Mouse (Mus musculus): ENCODE measurements around the gene Nme7. TPM values are rescaled to one million over a fixed set of nuclear protein-coding genes. Genes with fewer than 3 reads are reported as not detected.

Nme7 gene
- polyA plus RNA-seq, 1 experiment from 2014 or later, result 36.9 TPM

DNA sequence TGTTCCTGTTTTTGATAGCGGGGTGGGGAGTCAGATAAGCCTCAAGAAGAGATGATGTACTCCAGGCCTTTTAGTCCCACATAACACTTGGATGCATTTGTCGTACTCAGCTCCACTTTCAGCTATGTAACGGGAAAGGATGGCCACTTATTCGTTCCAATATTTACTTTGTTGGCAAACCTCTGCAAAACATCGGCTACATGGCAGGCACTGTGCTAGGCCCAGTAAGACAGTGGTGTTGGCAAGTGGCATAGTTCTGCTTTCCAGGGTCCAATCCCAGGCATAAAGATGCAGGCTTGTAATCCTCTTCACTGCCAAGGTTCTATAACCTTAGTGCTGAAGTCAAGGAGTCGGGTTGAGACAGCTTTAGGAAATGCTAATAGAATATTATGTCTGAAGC, 170.4 kb downstream of the Nme7 start:
- Histone ChIP-seq H3K9ac (replicated peaks; ENCODE audit: low read depth, low read length) (no peak overlapping the region), H3K9me3 (ENCODE audit: control insufficient read depth, low read depth, low read length) (no peaks in the 10 kb centered on the region), H3K27me3 (ENCODE audit: control insufficient read depth, insufficient read depth, low read length) (no peaks in the 10 kb centered on the region), H3K4me3 (ENCODE audit: low read depth, low read length) (no peak overlapping the region), H3K4me2 (replicated peaks; ENCODE audit: low read depth, low read length) (no peak overlapping the region), H3K4me1 (ENCODE audit: control insufficient read depth, insufficient read depth, low read length) (no peaks in the 10 kb centered on the region), H3K36me3 (ENCODE audit: control insufficient read depth, insufficient read depth, low read length) (no peaks in the 10 kb centered on the region), H3K27ac (ENCODE audit: low read length) (no peak overlapping the region)
- ATAC-seq (ENCODE audit: insufficient number of reproducible peaks, insufficient read depth, low FRiP score, low read depth), result no peak
- WGBS, result 60% methylated on average over 6 of the region's 6 CpGs

DNA sequence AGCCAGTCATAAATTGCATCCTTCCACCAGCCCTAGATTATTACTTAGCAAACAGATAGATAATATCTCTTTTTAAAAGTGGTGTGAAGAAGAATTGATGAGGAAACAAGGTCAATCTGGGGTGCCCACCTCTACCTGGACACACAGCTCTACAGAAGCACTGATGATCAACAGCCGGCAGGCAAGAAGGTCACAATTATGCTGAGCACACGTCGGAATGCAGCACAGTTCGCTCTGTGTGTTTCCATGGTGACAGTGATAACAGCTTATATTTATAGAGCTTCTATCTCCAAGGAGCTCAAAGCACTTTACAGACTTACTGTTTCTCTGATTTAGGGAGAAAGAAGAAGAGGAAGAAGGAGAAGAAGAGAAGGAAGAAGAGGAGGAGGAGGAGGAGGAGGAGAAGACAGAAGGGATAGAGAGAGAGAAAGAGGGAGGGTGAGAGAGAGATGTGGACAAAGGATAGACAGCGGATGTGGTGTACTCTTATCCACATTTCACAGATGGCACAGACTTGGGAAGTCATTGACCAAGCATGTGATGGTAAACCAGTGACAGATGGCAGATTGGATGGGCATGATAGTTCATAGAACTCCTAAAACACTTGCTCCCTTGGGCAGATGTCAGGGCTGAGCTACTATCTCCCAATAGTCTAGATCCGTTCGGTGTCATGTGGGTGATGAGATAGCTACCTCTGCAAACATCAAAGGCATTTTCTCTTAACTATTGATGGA, 171.0 kb downstream of the Nme7 start:
- H3K9ac ChIP-seq (replicated peaks; ENCODE audit: low read depth, low read length), result no peak overlapping the region
- no peak overlapping the region for H3K4me2 ChIP-seq (replicated peaks; ENCODE audit: low read depth, low read length)
- 0 out of 2 replicates have a peak, but pooled peaks have one; percentile 18 for ATAC-seq (ENCODE audit: insufficient number of reproducible peaks, insufficient read depth, low FRiP score, low read depth)
- no peaks in the 10 kb centered on the region for H3K36me3 ChIP-seq (ENCODE audit: control insufficient read depth, insufficient read depth, low read length)
- H3K27me3 ChIP-seq (ENCODE audit: control insufficient read depth, insufficient read depth, low read length), result no peaks in the 10 kb centered on the region
- WGBS, result 46% methylated on average over 7 of the region's 7 CpGs
- no peak overlapping the region for H3K4me3 ChIP-seq (ENCODE audit: low read depth, low read length)
- no peak overlapping the region for H3K27ac ChIP-seq (ENCODE audit: low read length)
- H3K4me1 ChIP-seq (ENCODE audit: control insufficient read depth, insufficient read depth, low read length), result no peaks in the 10 kb centered on the region
- H3K9me3 ChIP-seq (ENCODE audit: control insufficient read depth, low read depth, low read length), result no peaks in the 10 kb centered on the region

DNA sequence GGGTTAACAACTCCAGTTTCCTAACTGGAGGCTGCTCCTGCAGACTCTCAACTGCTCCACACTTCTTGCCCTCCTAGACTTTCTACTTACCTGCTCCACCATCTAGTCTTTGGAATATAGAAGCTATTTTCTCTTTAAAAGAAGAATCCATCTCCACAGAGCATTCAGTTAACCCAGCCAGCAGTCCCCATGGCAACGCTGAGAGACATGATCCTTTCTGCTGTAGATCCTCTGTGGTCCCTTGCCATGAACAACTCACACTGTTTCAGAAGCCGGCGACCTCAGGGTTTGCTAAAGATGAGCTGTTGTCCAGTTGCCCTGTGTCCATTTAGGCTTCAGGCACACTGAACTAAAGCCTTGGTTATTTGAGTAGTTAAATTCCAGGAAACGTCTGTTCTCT, 172.0 kb downstream of the Nme7 start:
- Histone ChIP-seq H3K27me3 (ENCODE audit: control insufficient read depth, insufficient read depth, low read length) (no peaks in the 10 kb centered on the region), H3K27ac (ENCODE audit: low read length) (no peak overlapping the region), H3K9ac (replicated peaks; ENCODE audit: low read depth, low read length) (no peak overlapping the region), H3K9me3 (ENCODE audit: control insufficient read depth, low read depth, low read length) (no peaks in the 10 kb centered on the region), H3K36me3 (ENCODE audit: control insufficient read depth, insufficient read depth, low read length) (no peaks in the 10 kb centered on the region), H3K4me2 (replicated peaks; ENCODE audit: low read depth, low read length) (no peak overlapping the region), H3K4me1 (ENCODE audit: control insufficient read depth, insufficient read depth, low read length) (no peaks in the 10 kb centered on the region), H3K4me3 (ENCODE audit: low read depth, low read length) (no peak overlapping the region)
- no peak for ATAC-seq (ENCODE audit: insufficient number of reproducible peaks, insufficient read depth, low FRiP score, low read depth)
- 82% methylated on average over 4 of the region's 4 CpGs for WGBS

DNA sequence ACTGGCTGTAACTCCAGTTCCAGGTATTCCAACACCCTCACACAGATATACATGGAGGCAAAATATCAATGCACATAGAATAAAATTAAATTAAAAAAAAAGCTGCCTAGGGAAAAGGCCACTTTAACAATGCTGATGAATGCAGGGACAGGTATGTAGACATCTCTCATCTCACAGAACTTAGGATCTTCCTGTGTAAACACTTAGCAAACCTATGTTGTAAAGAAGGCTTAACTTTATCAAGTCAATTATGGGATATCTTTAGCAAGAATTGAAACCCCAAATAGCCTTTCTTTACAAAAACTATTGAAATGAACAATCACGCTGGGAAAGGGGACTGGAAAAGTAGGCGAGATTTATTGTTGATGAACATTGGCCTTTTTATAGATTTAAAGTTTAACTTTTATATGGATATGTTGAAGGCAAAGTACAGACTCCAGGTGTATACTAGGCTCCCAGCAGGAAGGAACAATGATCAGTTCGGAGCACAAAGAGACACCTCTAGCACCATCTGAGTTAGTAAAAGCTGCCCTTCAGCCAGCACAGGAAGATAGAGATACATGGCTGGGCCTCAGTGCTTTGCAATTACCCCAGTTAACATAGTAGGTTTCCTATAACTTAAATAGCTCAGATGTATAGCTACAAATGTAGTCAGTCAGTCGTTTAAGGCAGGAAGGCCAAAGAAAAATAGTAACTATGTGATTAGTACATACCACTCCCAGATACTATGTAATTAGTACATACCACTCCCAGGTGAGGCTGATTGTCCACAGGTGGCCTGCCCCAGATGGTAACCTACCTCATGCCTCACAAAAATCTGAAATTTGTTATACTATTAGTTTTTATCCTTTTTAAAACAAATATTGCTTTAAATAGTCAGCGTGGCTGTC, 177.1 kb downstream of the Nme7 start:
- Histone ChIP-seq H3K4me2 (replicated peaks; ENCODE audit: low read depth, low read length) (no peak overlapping the region), H3K36me3 (ENCODE audit: control insufficient read depth, insufficient read depth, low read length) (no peaks in the 10 kb centered on the region), H3K4me3 (ENCODE audit: low read depth, low read length) (no peak overlapping the region), H3K27ac (ENCODE audit: low read length) (no peak overlapping the region), H3K9ac (replicated peaks; ENCODE audit: low read depth, low read length) (no peak overlapping the region), H3K27me3 (ENCODE audit: control insufficient read depth, insufficient read depth, low read length) (no peaks in the 10 kb centered on the region), H3K4me1 (ENCODE audit: control insufficient read depth, insufficient read depth, low read length) (no peaks in the 10 kb centered on the region), H3K9me3 (ENCODE audit: control insufficient read depth, low read depth, low read length) (no peaks in the 10 kb centered on the region)
- ATAC-seq (ENCODE audit: insufficient number of reproducible peaks, insufficient read depth, low FRiP score, low read depth), result 0 out of 2 replicates have a peak, but pooled peaks have one; percentile 37
- WGBS, result 78% methylated on average over 5 of the region's 5 CpGs

DNA sequence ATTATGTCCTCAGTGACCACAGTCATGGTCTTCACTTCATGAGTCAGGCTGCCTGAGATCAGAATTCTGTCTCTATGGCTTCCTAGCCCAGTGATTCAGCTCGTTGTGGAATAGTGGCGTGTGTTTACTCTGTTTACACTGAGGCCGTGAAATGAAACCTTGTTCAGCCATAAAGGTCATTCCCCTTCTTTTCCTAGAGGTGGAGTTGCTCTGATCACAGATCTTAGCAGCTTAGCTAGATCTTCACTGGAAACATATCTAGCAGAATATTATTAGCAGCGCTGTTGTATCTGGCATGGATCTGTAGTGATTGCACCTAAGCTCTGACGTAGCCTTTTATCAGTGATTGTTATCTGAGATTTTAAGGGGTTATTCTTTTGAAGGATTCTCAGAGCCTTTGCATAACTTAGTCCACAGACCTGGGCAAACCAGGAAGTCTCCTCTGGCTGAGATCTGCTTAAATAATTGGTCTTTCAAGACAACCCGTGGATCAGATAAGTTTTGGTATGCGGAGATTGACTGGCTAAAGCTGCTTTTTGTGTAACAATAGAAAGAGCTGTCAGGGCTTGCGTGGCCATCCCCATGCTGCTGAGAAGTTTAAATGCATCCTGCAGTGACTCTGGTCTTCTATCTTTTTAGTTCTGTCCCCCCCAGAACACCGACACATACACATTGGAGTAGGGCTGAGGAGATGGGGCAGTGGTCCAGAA, 177.9 kb downstream of the Nme7 start:
- 41% methylated on average over 9 of the region's 9 CpGs for WGBS
- no peak for ATAC-seq (ENCODE audit: insufficient number of reproducible peaks, insufficient read depth, low FRiP score, low read depth)

DNA sequence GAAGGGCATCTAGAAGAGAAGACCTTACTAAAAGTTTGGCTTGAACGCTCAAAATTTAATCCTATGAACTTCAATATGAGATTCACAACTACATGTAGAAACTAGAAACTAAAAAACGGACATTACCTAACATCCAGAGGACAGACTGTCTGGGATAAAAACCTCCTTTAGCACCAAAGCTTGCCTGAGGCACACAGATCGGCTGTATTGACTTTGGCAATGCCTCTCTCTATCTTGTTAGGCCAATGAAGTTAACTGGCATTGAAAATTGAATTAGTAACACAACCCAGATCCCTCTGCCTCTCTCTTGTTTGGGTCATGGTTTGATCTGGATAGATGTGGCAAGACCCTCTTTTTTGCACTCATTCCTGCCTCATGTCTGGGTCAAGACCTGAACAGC, 178.9 kb downstream of the Nme7 start:
- no peak overlapping the region for H3K27ac ChIP-seq (ENCODE audit: low read length)

More for the DNA sequence above, 177.9 kb downstream of the Nme7 start:
- H3K4me2 ChIP-seq (replicated peaks; ENCODE audit: low read depth, low read length), result no peak overlapping the region
- no peak overlapping the region for H3K9ac ChIP-seq (replicated peaks; ENCODE audit: low read depth, low read length)
- H3K4me3 ChIP-seq (ENCODE audit: low read depth, low read length), result no peak overlapping the region
- no peaks in the 10 kb centered on the region for H3K4me1 ChIP-seq (ENCODE audit: control insufficient read depth, insufficient read depth, low read length)
- H3K27ac ChIP-seq (ENCODE audit: low read length), result no peak overlapping the region
- no peaks in the 10 kb centered on the region for H3K36me3 ChIP-seq (ENCODE audit: control insufficient read depth, insufficient read depth, low read length)
- no peaks in the 10 kb centered on the region for H3K27me3 ChIP-seq (ENCODE audit: control insufficient read depth, insufficient read depth, low read length)
- no peaks in the 10 kb centered on the region for H3K9me3 ChIP-seq (ENCODE audit: control insufficient read depth, low read depth, low read length)

DNA sequence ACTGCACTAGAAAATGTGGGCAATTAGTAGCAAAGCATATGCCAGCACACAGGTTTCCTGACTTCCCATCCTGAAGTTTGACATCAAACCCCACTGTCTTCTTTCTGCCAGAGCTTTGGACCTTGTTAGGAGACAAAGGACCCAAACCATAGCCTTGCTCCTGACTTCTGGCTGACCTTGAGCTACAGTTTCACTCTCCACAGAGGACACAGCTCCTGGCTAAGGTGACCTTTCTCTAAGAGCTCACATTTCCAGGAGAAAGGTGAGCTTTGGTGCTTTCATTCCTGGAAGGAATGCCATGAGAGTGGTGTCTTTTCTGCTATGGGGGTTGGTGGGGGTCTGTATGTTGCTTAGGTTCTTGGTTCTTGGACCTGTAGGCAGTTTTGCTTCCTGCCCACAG, 179.8 kb downstream of the Nme7 start:
- H3K4me3 ChIP-seq (ENCODE audit: low read depth, low read length), result no peak overlapping the region
- H3K27me3 ChIP-seq (ENCODE audit: control insufficient read depth, insufficient read depth, low read length), result no peaks in the 10 kb centered on the region
- H3K4me2 ChIP-seq (replicated peaks; ENCODE audit: low read depth, low read length), result no peak overlapping the region
- ATAC-seq (ENCODE audit: insufficient number of reproducible peaks, insufficient read depth, low FRiP score, low read depth), result no peak
- no peaks in the 10 kb centered on the region for H3K4me1 ChIP-seq (ENCODE audit: control insufficient read depth, insufficient read depth, low read length)
- H3K36me3 ChIP-seq (ENCODE audit: control insufficient read depth, insufficient read depth, low read length), result no peaks in the 10 kb centered on the region
- H3K9me3 ChIP-seq (ENCODE audit: control insufficient read depth, low read depth, low read length), result no peaks in the 10 kb centered on the region
- no peak overlapping the region for H3K9ac ChIP-seq (replicated peaks; ENCODE audit: low read depth, low read length)
- H3K27ac ChIP-seq (ENCODE audit: low read length), result no peak overlapping the region

More for the DNA sequence above, 178.9 kb downstream of the Nme7 start:
- 81% methylated on average over 3 of the region's 3 CpGs for WGBS
- Histone ChIP-seq H3K27me3 (ENCODE audit: control insufficient read depth, insufficient read depth, low read length) (no peaks in the 10 kb centered on the region), H3K4me3 (ENCODE audit: low read depth, low read length) (no peak overlapping the region), H3K9ac (replicated peaks; ENCODE audit: low read depth, low read length) (no peak overlapping the region), H3K4me1 (ENCODE audit: control insufficient read depth, insufficient read depth, low read length) (no peaks in the 10 kb centered on the region), H3K36me3 (ENCODE audit: control insufficient read depth, insufficient read depth, low read length) (no peaks in the 10 kb centered on the region), H3K4me2 (replicated peaks; ENCODE audit: low read depth, low read length) (no peak overlapping the region), H3K9me3 (ENCODE audit: control insufficient read depth, low read depth, low read length) (no peaks in the 10 kb centered on the region)
- no peak for ATAC-seq (ENCODE audit: insufficient number of reproducible peaks, insufficient read depth, low FRiP score, low read depth)
